Mouse (Mus musculus) erythroblast, adult 5-6 weeks (primary cell): ENCODE measurements around the gene Rbbp4. TPM values are rescaled to one million over a fixed set of nuclear protein-coding genes. Genes with fewer than 3 reads are reported as not detected.

Experiments used
- ATAC-seq: replicated peaks from 2 replicates; pipeline ENCODE4 v1.8.0; 2016; ENCODE audit warnings: moderate number of reproducible peaks, mild to moderate bottlenecking, moderate TSS enrichment, inconsistent platforms; ENCODE audit not compliant: poor library complexity, low FRiP score, severe bottlenecking
- total RNA-seq, 2 experiments: library from RNA; stranded (forward) in 1 of 2; stranded (reverse) in 1 of 2; fragments of 150-400 nt in 1 of 2; fragments of 200-764, 138-1000 nt in 1 of 2; gene quantifications; 2 replicates each; pipeline versions ENCODE4 v1.2.3 to v1.2.4; 2015 to 2017; ENCODE audit warnings: low replicate concordance in 2 of 2

Gene Rbbp4
- total RNA-seq, 2 experiments from 2014 or later = 61.6 to 64.6 TPM

- ATAC-seq = no peak
These were observed 36.0 kb downstream of the Rbbp4 start for GRCm38 (mm10) chr4:129299121-129299520.

- ATAC-seq = no peak
These were observed 37.4 kb downstream of the Rbbp4 start for GRCm38 (mm10) chr4:129297724-129298123.

GRCm38 (mm10) chr4:129296066-129296465 is 39.1 kb downstream of the Rbbp4 start:
- no peak for ATAC-seq

DNA sequence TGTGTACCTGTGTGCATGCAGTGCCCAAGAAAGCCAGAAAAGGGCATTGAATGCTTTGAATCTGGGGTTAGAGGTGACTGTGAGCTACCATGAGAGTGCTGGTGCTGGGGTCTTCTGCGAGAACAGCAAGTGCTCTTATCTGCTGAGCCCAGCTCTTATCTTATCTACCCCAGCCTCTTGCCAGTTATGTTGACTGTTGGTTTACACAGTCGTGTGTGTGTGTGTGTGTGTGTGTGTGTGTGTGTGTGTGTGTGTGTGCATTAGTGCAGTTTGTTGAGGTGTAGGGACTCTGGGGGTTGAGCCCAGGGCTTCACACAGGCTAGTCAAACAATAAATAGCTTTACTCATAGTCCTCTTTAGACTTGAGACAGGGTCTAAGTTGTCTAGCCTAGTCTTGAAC is 40.0 kb downstream of the Rbbp4 start:
- no peak for ATAC-seq

- no peak for ATAC-seq
These were observed 41.5 kb downstream of the Rbbp4 start for GRCm38 (mm10) chr4:129293702-129294101.

- ATAC-seq = no peak
These were observed 42.3 kb downstream of the Rbbp4 start for GRCm38 (mm10) chr4:129292831-129293230.

GRCm38 (mm10) chr4:129289671-129290070 is 45.5 kb downstream of the Rbbp4 start:
- no peak for ATAC-seq

DNA sequence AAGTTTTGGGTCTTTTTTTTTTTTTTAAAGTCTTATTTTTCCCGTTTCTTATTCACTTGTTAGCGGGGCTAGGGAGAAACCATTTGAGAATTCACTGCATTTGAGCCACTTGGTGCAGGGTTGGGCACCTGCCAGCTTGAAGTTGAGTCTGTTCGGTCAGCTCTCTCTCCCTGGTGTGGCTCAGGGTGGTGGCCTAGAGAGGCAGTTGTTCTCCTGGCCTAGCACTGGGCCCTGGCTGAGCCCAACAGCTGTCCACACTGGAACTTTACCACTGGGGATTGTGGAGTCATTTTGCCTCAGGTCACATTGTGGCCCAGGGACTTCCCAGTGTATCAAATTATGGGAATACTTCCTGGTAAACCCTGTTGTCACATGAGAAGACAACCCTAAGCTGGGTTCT is 47.1 kb downstream of the Rbbp4 start:
- ATAC-seq = no peak

DNA sequence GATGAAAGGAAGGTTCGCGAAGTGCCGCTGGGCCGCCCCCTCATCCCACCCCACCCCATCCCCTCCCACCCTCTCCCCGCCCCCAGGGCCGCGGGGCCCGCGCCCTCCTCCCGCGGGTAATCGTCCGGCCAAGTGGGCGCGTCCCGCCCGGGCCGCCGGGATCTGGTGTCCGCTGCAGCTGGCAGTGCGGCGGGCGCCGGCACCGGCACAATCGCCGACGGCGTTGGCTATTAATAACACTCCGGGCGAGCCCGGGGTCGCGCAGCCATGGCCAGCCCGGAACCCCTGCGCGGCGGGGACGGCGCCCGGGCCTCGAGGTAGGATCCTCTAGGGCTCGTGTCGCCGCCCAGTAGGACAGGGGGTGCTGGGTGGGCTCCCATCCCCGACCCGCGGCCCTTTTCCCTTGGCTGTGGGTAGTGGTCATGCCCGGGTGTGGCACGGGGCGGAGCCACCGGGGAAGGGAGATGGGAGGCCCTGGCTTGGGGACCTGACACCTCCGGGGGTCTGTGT is 47.6 kb downstream of the Rbbp4 start, which contains the start of gene Sync:
Gene Sync, plus strand, starts transcription at position 146 of the 510 bp plus-strand sequence.
- ATAC-seq = no peak

GRCm38 (mm10) chr4:129286683-129287471 is 48.3 kb downstream of the Rbbp4 start:
- ATAC-seq = no peak

GRCm38 (mm10) chr4:129286001-129286682 is 49.0 kb downstream of the Rbbp4 start:
- ATAC-seq = no peak

- no peak for ATAC-seq
These were observed 50.5 kb downstream of the Rbbp4 start for GRCm38 (mm10) chr4:129284685-129285084.

DNA sequence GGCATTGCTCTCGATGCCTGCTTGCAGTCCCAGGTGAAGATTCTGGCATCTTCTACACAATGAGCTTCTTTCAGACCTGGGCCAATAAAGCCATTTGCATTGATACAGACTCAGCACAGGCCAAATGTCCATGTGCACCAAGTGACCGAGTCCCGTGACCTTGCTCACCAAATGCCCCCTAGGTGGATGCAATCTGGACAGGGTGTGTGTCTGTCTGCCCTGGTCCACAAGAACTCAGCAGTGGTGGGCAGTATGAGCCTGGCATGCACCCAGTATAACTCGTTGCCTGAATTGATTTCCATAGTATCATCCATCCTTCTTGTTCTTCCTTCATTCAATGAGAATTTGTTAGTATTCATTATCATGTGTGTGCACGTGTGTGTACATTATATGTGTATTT is 51.9 kb downstream of the Rbbp4 start:
- ATAC-seq = no peak

- no peak for ATAC-seq
These were observed 52.4 kb downstream of the Rbbp4 start for GRCm38 (mm10) chr4:129282786-129283185.

DNA sequence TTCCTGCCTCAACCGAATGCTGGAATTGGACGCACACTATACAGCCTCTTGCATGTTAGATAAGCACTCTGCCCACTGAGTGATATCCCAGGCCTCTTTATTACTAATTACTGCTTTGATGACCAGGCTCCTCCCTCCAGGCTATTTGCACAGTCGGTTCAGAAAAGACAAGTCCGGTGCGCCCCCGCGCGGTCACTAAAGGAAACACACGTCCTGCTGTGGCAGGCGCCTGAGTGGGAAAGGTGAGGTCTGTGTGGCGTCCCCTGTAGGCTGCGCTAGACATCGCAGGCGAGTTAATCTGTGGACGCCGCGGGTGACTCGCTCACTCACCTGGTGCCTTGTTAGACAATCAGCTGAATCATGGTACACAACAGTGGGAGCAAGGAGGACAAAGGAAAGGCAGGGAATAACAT is 58.7 kb downstream of the Rbbp4 start:
- ATAC-seq = peak; percentile 97

GRCm38 (mm10) chr4:129272756-129273046 is 62.5 kb downstream of the Rbbp4 start:
- ATAC-seq = no peak

GRCm38 (mm10) chr4:129271991-129272755 is 63.0 kb downstream of the Rbbp4 start:
- ATAC-seq = no peak

- no peak for ATAC-seq
These were observed 66.5 kb downstream of the Rbbp4 start for GRCm38 (mm10) chr4:129268698-129269097.

- no peak for ATAC-seq
These were observed 68.3 kb downstream of the Rbbp4 start for GRCm38 (mm10) chr4:129266821-129267220.

DNA sequence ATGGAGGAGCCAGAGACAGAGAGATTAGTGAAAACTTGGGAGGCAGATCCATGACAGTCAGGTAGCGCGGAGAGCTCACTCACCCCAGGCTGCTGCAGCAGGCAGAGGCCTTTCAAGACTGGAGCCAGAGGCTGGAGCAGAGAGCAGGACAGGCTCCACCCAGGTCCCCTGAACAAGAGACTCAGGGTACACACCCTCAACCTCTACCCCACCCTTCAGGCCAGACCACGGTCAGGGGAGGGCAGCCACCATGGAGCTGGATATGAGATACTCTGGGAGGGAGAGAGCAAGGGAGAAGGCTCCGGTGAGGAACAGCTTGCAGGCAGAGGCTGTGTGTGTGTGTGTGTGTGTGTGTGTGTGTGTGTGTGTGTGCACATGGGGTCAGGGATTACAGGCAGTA is 69.0 kb downstream of the Rbbp4 start:
- ATAC-seq = no peak
